ENCODE assay signal across 9 mouse cellular contexts in the genomic region with DNA sequence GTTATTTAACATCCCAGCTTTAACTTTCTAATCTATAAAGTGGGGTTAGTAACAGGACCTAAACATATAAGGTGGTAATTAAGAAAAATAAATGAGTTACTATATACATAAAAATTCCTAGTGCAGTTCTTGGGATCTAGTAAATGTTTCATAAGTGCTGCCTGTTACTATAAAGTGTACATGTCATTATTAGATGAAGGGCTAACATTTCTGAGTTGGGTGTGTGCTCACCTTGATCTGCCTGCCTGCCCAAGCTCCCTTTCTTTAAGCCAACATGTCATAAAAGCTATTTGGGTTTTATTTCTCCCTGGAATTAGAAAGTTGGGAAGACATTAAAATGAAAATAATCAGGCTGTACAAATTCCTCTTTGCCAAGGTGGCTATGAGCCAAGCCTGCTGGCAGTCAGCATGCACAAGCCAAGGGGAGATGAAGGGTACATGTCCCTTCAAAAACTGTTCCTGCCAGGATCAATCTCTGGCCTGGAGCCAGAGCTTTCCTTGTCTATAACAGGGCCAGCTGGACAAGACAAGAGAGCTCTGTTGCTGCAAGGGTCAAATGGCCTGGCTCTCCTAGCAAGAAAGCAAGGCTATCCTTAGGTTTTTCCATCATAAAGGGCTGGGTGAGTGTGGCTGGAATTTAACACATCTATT. TPM values are rescaled to one million over a fixed set of nuclear protein-coding genes. Genes with fewer than 3 reads are reported as not detected.
DNase-seq lines count a peak whose midpoint lies in the region; ATAC-seq lines count a peak whose summit lies in the region.
"Had no signal": no experiment of that assay in that cellular context is flagged by ENCODE, and none has a peak within 500 bp of the region (broad histone marks: within the 10 kb centered on the region; RNA-seq: fewer than 3 reads in every experiment).

No protein-coding gene starts in this region.

- peak; percentile 51 to 72 for DNase-seq in adrenal gland, adult (ENCODE audit: inconsistent age in 2 of 2, low spot score in 1 of 2)
- no peak for DNase-seq in adrenal gland, adult 18-20 months (ENCODE audit: low spot score in 2 of 2)
- DNase-seq in layer of hippocampus, adult 9-11 months = peak; percentile 81
- peak; percentile 46 for DNase-seq in right cerebral cortex, postnatal 14 days
- no peak for DNase-seq in urinary bladder, postnatal 25 days (ENCODE audit: low spot score)

- H3K9ac ChIP-seq in midbrain, embryonic 16.5 days (ENCODE audit: low read depth, low read length) = no peak overlapping the region
- H3K9ac ChIP-seq in midbrain, embryonic 13.5 days (replicated peaks) = no peak overlapping the region
- H3K9ac ChIP-seq in heart, embryonic 15.5 days = no peak overlapping the region
- H3K9ac ChIP-seq: liver, embryonic 15.5 days had no signal

- peak; percentile 72 for ATAC-seq in midbrain, embryonic 16.5 days
- ATAC-seq in midbrain, embryonic 13.5 days = no peak
- ATAC-seq in heart, embryonic 15.5 days (replicated peaks; ENCODE audit: insufficient number of reproducible peaks, insufficient read depth, low FRiP score, low read depth) = peak; percentile 47; the same call in 1 of the 2 replicates

- H3K9me3 ChIP-seq in midbrain, embryonic 16.5 days (replicated peaks; ENCODE audit: control insufficient read depth, low read length, poor library complexity, severe bottlenecking) = no peaks in the 10 kb centered on the region
- no peaks in the 10 kb centered on the region for H3K9me3 ChIP-seq in midbrain, embryonic 13.5 days
- no peaks in the 10 kb centered on the region for H3K9me3 ChIP-seq in heart, embryonic 15.5 days (replicated peaks)
- H3K9me3 ChIP-seq: liver, embryonic 15.5 days had no signal

- H3K4me3 ChIP-seq in midbrain, embryonic 16.5 days (ENCODE audit: low read depth, low read length) = no peak overlapping the region
- H3K4me3 ChIP-seq in midbrain, embryonic 13.5 days (replicated peaks) = no peak overlapping the region
- H3K4me3 ChIP-seq in heart, embryonic 15.5 days = no peak overlapping the region
- H3K4me3 ChIP-seq: liver, embryonic 15.5 days had no signal

- no peaks in the 10 kb centered on the region for H3K27me3 ChIP-seq in midbrain, embryonic 16.5 days (ENCODE audit: control insufficient read depth, insufficient read depth, low read depth, low read length)
- H3K27me3 ChIP-seq in midbrain, embryonic 13.5 days = no peaks in the 10 kb centered on the region
- H3K27me3 ChIP-seq in heart, embryonic 15.5 days = no peaks in the 10 kb centered on the region
- H3K27me3 ChIP-seq: liver, embryonic 15.5 days had no signal

- no peak overlapping the region for H3K4me2 ChIP-seq in midbrain, embryonic 16.5 days (ENCODE audit: low read length)
- no peak overlapping the region for H3K4me2 ChIP-seq in midbrain, embryonic 13.5 days (replicated peaks)
- no peak overlapping the region for H3K4me2 ChIP-seq in heart, embryonic 15.5 days
- H3K4me2 ChIP-seq: liver, embryonic 15.5 days had no signal

- peak overlapping the region; percentile 39; the same call in 1 of the 2 replicates for H3K27ac ChIP-seq in midbrain, embryonic 16.5 days (ENCODE audit: low read length)
- no peak overlapping the region for H3K27ac ChIP-seq in midbrain, embryonic 13.5 days
- peak overlapping the region; percentile 84 for H3K27ac ChIP-seq in heart, embryonic 15.5 days
- H3K27ac ChIP-seq: liver, embryonic 15.5 days had no signal

- 0 out of 2 replicates have a peak, but pooled peaks cover 3% of the 10 kb centered on the region for H3K4me1 ChIP-seq in midbrain, embryonic 16.5 days (ENCODE audit: control insufficient read depth, insufficient read depth, low read length)
- H3K4me1 ChIP-seq in midbrain, embryonic 13.5 days (replicated peaks) = peaks cover 7% of the 10 kb centered on the region
- H3K4me1 ChIP-seq in heart, embryonic 15.5 days (replicated peaks) = peaks cover 24% of the 10 kb centered on the region

- no peaks in the 10 kb centered on the region for H3K36me3 ChIP-seq in midbrain, embryonic 16.5 days (ENCODE audit: control insufficient read depth, insufficient read depth, low read length)
- no peaks in the 10 kb centered on the region for H3K36me3 ChIP-seq in midbrain, embryonic 13.5 days
- H3K36me3 ChIP-seq in heart, embryonic 15.5 days = no peaks in the 10 kb centered on the region
- H3K36me3 ChIP-seq: liver, embryonic 15.5 days had no signal

RNA-seq across cellular contexts. Expression of a gene that starts 59.9 kb away (rescaled TPM):
- 10 to 100 TPM; 35.2 to 36.6 TPM for total RNA-seq in adrenal gland, adult 18-20 months (2021)
- polyA plus RNA-seq in midbrain, embryonic 16.5 days (2015; fragmentation: Nextera tagmentation; extraction: Ambion mirVana) = 7.6 and 8.5 TPM in 2 replicates
- 7.5 and 9.1 TPM in 2 replicates for polyA plus RNA-seq in midbrain, embryonic 13.5 days (2015; fragmentation: Nextera tagmentation; extraction: Ambion mirVana)
- polyA plus RNA-seq in heart, embryonic 15.5 days (2015; fragmentation: Nextera tagmentation; extraction: Ambion mirVana) = 6.6 and 8.1 TPM in 2 replicates

Comparison
In these comparisons a context has a peak if more than half of its experiments do, and no peak if none do; other contexts are left out.
1. DNase-seq: peak in adrenal gland, adult (2 of 2), layer of hippocampus, adult 9-11 months (single experiment) and right cerebral cortex, postnatal 14 days (single experiment); none in adrenal gland, adult 18-20 months (0 of 2) and urinary bladder, postnatal 25 days (single experiment).